Mouse (Mus musculus) erythroid progenitor cell, adult 5-6 weeks (primary cell): Measurements from ENCODE around the gene Mrps11. TPM values are rescaled to one million over a fixed set of nuclear protein-coding genes. Genes with fewer than 3 reads are reported as not detected.

Experiments
- total RNA-seq, 2 experiments: library from RNA; stranded (forward) in 1 of 2; stranded (reverse) in 1 of 2; fragments of 150-400 nt in 1 of 2; fragments of 186-747, 209-891 nt in 1 of 2; gene quantifications; 2 replicates each; pipeline versions ENCODE4 v1.2.3 to v1.2.4; 2015 to 2017; ENCODE audit warnings: low replicate concordance in 2 of 2

Mrps11 gene
- total RNA-seq, 2 experiments from 2014 or later: 13.9 to 15.9 TPM

Other genes with a start within 250 kb of the Mrps11 start
- gene Ntrk3, start 45.1 kb upstream of the Mrps11 start, total RNA-seq (2015; ENCODE audit: low replicate concordance): not detected in 2 replicates
- gene Ntrk3, start 45.1 kb upstream of the Mrps11 start, total RNA-seq (2017; ENCODE audit: low replicate concordance): 0.45 and 1.2 TPM in 2 replicates
- 19.3 and 27.8 TPM in 2 replicates for gene Mrpl46, start 412 bp downstream of the Mrps11 start, total RNA-seq (2015; ENCODE audit: low replicate concordance)
- gene Mrpl46, start 412 bp downstream of the Mrps11 start, total RNA-seq (2017; ENCODE audit: low replicate concordance): 13.0 and 14.2 TPM in 2 replicates
- 8.0 and 8.6 TPM in 2 replicates for gene Det1, start 64.1 kb downstream of the Mrps11 start, total RNA-seq (2015; ENCODE audit: low replicate concordance)
- 3.1 and 3.7 TPM in 2 replicates for gene Det1, start 64.1 kb downstream of the Mrps11 start, total RNA-seq (2017; ENCODE audit: low replicate concordance)
- gene Aen, start 112.7 kb downstream of the Mrps11 start, total RNA-seq (2015; ENCODE audit: low replicate concordance): 5.9 and 6.5 TPM in 2 replicates
- 5.1 and 9.4 TPM in 2 replicates for gene Aen, start 112.7 kb downstream of the Mrps11 start, total RNA-seq (2017; ENCODE audit: low replicate concordance)
- gene Isg20, start 130.3 kb downstream of the Mrps11 start, total RNA-seq (2015; ENCODE audit: low replicate concordance): 649 and 766 TPM in 2 replicates
- 322 and 333 TPM in 2 replicates for gene Isg20, start 130.3 kb downstream of the Mrps11 start, total RNA-seq (2017; ENCODE audit: low replicate concordance)